Mouse (Mus musculus): ENCODE measurements at regions not wholly inside any gene's neighbourhood (a gene's known extent, or its start where the extent isn't known, plus 50 kb on each side); places are given as distances from the start of the nearest gene placed in this dataset.

- TF ChIP-seq CTCF (IDR thresholded peaks at IDR 0.05; ENCODE audit: low read depth) (no peak), EP300 (IDR thresholded peaks at IDR 0.05; ENCODE audit: low read depth) (no peak)
Measured at GRCm38 (mm10) chr7:133481529-133481928, 120.4 kb downstream of the Tex36 start.
